Mouse (Mus musculus): ENCODE results near the gene Gm20661.
A peak's percentile ranks its signal among the peaks of the same experiment; 100 is the strongest.
"Not testable (repeated sequence)": the region's sequence is repeated elsewhere in the genome, so short reads cannot be mapped to it uniquely, and the experiment has no call there.

The Gm20661 gene

GRCm38 (mm10) chr9:108001922-108002770 is 19.3 kb downstream of the Gm20661 start, which contains the start of gene Ip6k1:
Gene Ip6k1, plus strand, starts transcription at chr9:108002501.
- DNase-seq (ENCODE audit: low spot score) = peak; percentile 100

GRCm38 (mm10) chr9:108002778-108003530 is 20.1 kb downstream of the Gm20661 start:
- DNase-seq (ENCODE audit: low spot score) = no peak

GRCm38 (mm10) chr9:108003531-108003890 is 20.7 kb downstream of the Gm20661 start:
- no peak for DNase-seq (ENCODE audit: low spot score)

GRCm38 (mm10) chr9:108008041-108008440 is 25.2 kb downstream of the Gm20661 start:
- no peak for DNase-seq (ENCODE audit: low spot score)

GRCm38 (mm10) chr9:108010385-108010784 is 27.5 kb downstream of the Gm20661 start:
- no peak for DNase-seq (ENCODE audit: low spot score)

GRCm38 (mm10) chr9:108013577-108013976 is 30.7 kb downstream of the Gm20661 start:
- not testable (repeated sequence) for DNase-seq (ENCODE audit: low spot score)

GRCm38 (mm10) chr9:108017127-108017526 is 34.3 kb downstream of the Gm20661 start:
- DNase-seq (ENCODE audit: low spot score) = peak; percentile 29

- DNase-seq (ENCODE audit: low spot score) = no peak
Measured at GRCm38 (mm10) chr9:108020741-108021140, 37.9 kb downstream of the Gm20661 start.

- DNase-seq (ENCODE audit: low spot score) = no peak
Measured at GRCm38 (mm10) chr9:108023216-108023615, 40.4 kb downstream of the Gm20661 start.

- DNase-seq (ENCODE audit: low spot score) = no peak
Measured at GRCm38 (mm10) chr9:108026584-108026983, 43.7 kb downstream of the Gm20661 start.

GRCm38 (mm10) chr9:108027867-108028266 is 45.0 kb downstream of the Gm20661 start:
- DNase-seq (ENCODE audit: low spot score) = no peak

- no peak for DNase-seq (ENCODE audit: low spot score)
Measured at GRCm38 (mm10) chr9:108032126-108032525, 49.3 kb downstream of the Gm20661 start.

GRCm38 (mm10) chr9:108035331-108036156 is 52.7 kb downstream of the Gm20661 start:
- no peak for DNase-seq (ENCODE audit: low spot score)
